Mouse (Mus musculus) olfactory bulb, adult 2 months (tissue): ENCODE measurements at regions not wholly inside any gene's neighbourhood (a gene's known extent, or its start where the extent isn't known, plus 50 kb on each side); places are given as distances from the start of the nearest gene placed in this dataset.

Experiments used
- CTCF ChIP-seq: fragments of 200-500 bp; IDR thresholded peaks from 2 replicates; pipeline ENCODE4 v1.5.1; 2012; ENCODE audit warnings: low read depth, mild to moderate bottlenecking, low read length, moderate library complexity; ENCODE audit not compliant: insufficient read depth
- POLR2A ChIP-seq: fragments of 200-500 bp; IDR thresholded peaks from 2 replicates; pipeline ENCODE4 v1.6.1; 2012; ENCODE audit warnings: mild to moderate bottlenecking, low read depth, low read length, moderate library complexity; ENCODE audit not compliant: insufficient read depth

DNA sequence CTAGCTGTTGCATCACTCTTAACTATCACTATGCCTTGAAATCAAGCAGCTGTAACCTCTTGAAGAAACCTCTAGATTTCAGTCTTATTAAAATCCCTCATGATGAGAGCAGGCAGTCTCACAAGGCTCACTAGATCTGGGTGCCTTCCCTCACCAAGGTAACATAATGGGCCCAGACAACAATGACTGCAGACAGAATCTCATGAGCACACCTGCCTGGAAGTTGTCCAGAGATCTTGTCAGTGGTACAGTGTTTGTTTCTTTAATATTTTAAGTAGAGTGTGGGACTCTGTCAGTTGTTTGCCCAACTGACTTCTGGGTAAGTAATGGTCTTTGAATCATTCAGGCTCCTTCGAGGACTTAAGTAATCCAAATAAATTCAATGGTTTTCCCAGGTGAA is 177.1 kb upstream of the Gm11146 start:
- no peak for TF ChIP-seq CTCF
- no peak for TF ChIP-seq POLR2A
